Mouse (Mus musculus) effector memory CD4-positive, alpha-beta T cell, adult 7 months (primary cell): ENCODE data around the gene Calhm5. TPM values are rescaled to one million over a fixed set of nuclear protein-coding genes. Genes with fewer than 3 reads are reported as not detected.

ENCODE experiments used
- polyA plus RNA-seq: library from polyadenylated mRNA; unstranded; fragments of 100-300 nt; shearing (Covaris generic); gene quantifications from one replicate; pipeline ENCODE4 v1.2.1, GENCODE M21; 2017

Gene Calhm5
- not detected for polyA plus RNA-seq

DNA sequence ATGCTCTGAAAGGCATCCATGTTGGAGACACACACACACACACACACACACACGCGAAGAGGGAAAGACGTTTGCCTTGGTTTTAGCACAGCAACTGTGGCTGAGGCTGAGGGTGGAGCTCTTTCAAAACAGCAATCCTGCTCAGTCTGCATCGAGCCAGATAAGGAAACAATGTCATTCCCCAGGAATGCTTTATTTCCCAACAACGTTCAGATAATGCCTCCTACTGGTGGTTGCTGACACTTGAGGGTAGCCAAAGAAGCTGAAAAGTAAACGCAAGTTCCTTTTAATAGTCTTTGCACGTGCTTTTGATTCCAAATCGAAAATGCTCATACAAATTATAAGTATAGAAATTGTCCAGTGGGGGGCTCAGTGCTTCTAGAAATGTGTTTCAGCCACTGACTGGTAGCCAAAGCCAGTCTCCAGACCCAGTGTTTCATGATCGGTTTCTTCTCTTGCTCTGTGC lies at the start of gene Calhm5:
Gene Calhm5, minus strand, starts transcription at position 102 of the 466 bp plus-strand sequence.

DNA sequence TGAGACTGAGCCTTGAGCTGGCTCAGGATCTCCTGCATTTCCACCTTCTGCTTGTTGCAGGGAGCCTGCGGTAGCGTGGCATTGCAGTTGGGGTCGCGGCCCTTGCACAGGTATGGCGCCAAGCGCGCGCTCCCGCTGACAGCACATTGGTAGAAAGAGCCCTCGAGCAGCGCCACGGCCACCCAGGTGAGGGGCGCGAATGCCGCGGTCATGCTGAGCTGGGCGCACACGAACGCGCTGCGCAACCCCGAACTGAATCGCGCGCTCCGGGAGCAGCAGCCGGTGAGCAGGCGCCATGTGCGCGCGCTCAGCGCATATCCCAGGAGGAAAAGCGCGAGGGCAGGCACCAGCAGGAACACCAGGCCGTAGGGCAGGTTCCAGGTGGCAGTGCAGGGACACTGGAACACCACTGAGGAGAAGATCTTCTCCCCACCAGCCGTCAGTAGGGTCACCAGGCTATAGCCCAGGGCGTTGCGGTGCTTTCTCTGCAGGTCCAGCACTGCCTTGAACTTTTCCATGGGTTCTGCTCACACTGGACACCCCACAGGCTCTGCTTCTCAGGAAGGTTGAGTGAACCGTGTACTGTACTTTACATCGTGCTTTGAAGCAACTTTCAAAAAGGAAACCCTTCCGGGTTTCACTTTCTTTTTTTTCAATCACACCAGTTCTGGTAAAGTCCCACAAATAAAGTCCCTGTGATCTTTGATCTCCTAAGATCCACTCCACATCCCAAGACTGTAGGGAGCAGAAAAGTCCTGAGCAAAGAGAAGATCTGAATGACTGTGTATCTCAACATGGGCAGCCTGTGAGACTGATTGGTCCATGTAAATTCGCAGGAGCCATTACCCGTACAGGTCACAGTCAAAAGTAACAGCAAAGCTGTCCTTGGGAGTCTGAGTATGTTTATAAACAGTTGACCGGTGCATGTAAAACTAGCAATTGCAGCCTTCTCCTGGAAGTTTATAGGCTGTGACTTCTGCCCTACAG lies 31.4 kb upstream of the Calhm5 start, which contains the start of gene Calhm6:
Gene Calhm6, minus strand, starts transcription at position 593 of the 987 bp plus-strand sequence.

DNA sequence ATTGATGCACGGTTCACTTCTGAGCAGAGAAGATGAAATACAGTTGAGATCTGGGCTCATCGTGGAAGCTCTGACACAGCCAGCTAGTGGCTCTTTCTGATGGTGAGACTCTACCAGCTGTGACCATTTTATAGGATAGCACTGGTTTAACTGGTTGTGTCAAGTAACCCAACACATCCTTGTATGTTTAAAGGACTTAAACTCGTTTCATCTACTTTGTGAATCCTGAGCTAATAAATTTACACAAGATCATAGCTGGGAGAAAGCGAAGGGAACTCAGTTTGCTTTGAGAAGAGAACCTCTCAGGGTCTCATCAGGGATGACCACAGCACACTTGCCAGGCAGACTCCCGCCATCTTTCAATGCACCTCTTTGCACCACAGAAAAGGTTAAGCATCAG lies 52.1 kb downstream of the Calhm5 start, which contains the start of gene Calhm4:
Gene Calhm4, minus strand, starts transcription at position 101 of the 400 bp plus-strand sequence.

Other genes with a start within 250 kb of the Calhm5 start
- gene Sult3a1, start 238.8 kb downstream of the Calhm5 start, polyA plus RNA-seq, result not detected
- gene Rsph4a, start 191.4 kb downstream of the Calhm5 start, polyA plus RNA-seq, result not detected
- 45.8 TPM for gene Zup1, start 145.2 kb downstream of the Calhm5 start, polyA plus RNA-seq
- gene Rwdd1, start 76.9 kb downstream of the Calhm5 start, polyA plus RNA-seq, result 110 TPM
- not detected for gene Trappc3l, start 58.9 kb downstream of the Calhm5 start, polyA plus RNA-seq
- gene Calhm4, start 52.2 kb downstream of the Calhm5 start, polyA plus RNA-seq, result not detected
- gene Calhm6, start 31.5 kb upstream of the Calhm5 start, polyA plus RNA-seq, result 15.4 TPM
- 12.4 TPM for gene Dse, start 111.2 kb upstream of the Calhm5 start, polyA plus RNA-seq
- 112 TPM for gene Tspyl1, start 185.7 kb upstream of the Calhm5 start, polyA plus RNA-seq
- gene Tspyl4, start 200.9 kb upstream of the Calhm5 start, polyA plus RNA-seq, result 10.0 TPM